Mouse (Mus musculus): ENCODE measurements around the gene Pkd2l1. TPM values are rescaled to one million over a fixed set of nuclear protein-coding genes. Genes with fewer than 3 reads are reported as not detected.

Gene Pkd2l1
- total RNA-seq (2014; rRNA removed) (0.84 and 1.1 TPM in 2 replicates), polyA plus RNA-seq (2015; fragmentation: Nextera tagmentation; extraction: Ambion mirVana) (0.33 and 0.69 TPM in 2 replicates)

DNA sequence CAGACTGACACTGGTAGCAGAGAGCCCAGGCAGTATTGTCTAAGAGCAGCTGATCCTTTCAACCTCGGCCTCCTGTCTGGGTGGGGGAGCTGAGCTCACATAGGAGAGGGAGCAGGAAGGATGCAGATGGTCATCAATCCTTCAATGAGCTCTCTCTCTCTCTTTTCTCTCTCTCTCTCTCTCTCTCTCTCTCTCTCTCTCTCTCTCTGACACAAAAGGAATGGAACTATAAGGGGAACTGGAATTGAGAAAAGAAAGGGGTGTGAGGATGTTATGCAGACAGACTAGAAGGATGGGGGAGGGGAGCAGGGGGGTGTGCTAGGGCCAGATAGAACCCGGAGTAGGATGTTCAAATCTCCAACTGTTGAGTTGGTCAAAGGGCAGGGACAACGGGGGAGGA lies at the start of gene Pkd2l1:
Pkd2l1 (minus strand) TSS at position 101 of the 400 bp plus-strand sequence.
- Histone ChIP-seq H3K4me2 (ENCODE audit: low read depth, low read length) (no peak within 1 kb of the TSS), H3K27ac (no peak within 1 kb of the TSS), H3K9ac (replicated peaks; ENCODE audit: low read length) (no peak within 1 kb of the TSS), H3K36me3 (ENCODE audit: insufficient read depth, low read length) (no peaks in the 10 kb centered on the region), H3K4me3 (ENCODE audit: low read length) (no peak within 1 kb of the TSS), H3K4me1 (ENCODE audit: insufficient read depth, low read length) (no peaks in the 10 kb centered on the region), H3K27me3 (ENCODE audit: insufficient read depth, low read length) (no peaks in the 10 kb centered on the region), H3K9me3 (ENCODE audit: low read length) (no peaks in the 10 kb centered on the region)
- no peak for DNase-seq (ENCODE audit: low spot score)
- no peak for ATAC-seq
- TF ChIP-seq CTCF (IDR thresholded peaks at IDR 0.05; ENCODE audit: low read depth): no peak
- 42% methylated on average over 3 of the region's 3 CpGs for WGBS

DNA sequence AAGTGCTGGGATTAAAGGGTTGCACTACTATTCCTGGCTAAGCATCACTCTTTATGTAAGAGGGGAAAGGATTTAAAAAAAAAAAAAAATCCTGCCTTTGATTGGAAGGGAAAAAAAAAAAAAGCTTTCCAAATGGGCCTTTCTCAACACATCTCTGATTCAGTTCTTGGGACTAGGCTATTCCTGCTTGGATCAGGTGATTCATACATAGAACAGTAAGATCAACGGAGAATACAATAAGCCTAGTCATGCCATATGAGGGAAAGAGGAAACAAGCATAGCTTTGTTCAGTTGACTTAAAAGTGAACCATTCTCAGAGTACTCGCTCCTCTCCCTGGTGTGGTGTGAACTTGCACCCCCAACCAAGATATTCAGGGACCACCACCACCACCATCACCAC lies 46.7 kb upstream of the Pkd2l1 start:
- WGBS: 77% methylated on average over 2 of the region's 2 CpGs
- DNase-seq (ENCODE audit: low spot score) (no peak), ATAC-seq (no peak)
- H3K27me3 ChIP-seq (ENCODE audit: insufficient read depth, low read length): no peaks in the 10 kb centered on the region
- no peaks in the 10 kb centered on the region for H3K9me3 ChIP-seq (ENCODE audit: low read length)
- H3K4me2 ChIP-seq (ENCODE audit: low read depth, low read length): no peak overlapping the region
- no peak overlapping the region for H3K27ac ChIP-seq
- no peak overlapping the region for H3K9ac ChIP-seq (replicated peaks; ENCODE audit: low read length)
- no peaks in the 10 kb centered on the region for H3K4me1 ChIP-seq (ENCODE audit: insufficient read depth, low read length)
- no peaks in the 10 kb centered on the region for H3K36me3 ChIP-seq (ENCODE audit: insufficient read depth, low read length)
- H3K4me3 ChIP-seq (ENCODE audit: low read length): no peak overlapping the region
- TF ChIP-seq CTCF (IDR thresholded peaks at IDR 0.05; ENCODE audit: low read depth): no peak

DNA sequence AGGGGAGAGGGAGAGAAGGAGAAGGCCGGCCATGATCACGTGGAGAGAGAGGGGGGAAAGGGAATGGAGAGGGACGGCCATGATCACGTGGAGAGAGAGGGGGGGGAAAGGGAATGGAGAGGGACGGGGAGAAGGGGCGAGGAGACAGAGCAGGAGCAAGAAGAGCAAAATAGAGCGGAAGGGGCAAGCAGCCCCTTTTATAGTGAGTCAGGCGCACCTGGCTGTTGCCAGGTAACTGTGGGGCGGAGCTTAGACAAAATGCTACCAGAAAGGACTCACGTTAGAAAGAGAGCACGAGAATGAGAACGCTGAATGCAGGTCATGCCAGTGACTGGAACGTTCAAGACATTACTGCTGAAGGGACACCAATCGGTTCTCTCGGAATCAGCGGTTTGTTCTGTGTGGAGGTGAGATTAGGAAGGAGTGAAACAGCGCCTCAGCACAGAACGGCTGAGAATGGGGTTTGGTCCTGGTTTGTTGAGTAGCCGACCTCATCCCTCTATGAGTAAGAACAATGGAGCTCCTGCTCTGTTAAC lies 45.3 kb upstream of the Pkd2l1 start:
- peak; percentile 42 for DNase-seq (ENCODE audit: low spot score)
- Histone ChIP-seq H3K4me3 (ENCODE audit: low read length) (peak overlapping the region; percentile 18), H3K4me1 (ENCODE audit: insufficient read depth, low read length) (no peaks in the 10 kb centered on the region), H3K36me3 (ENCODE audit: insufficient read depth, low read length) (no peaks in the 10 kb centered on the region), H3K4me2 (ENCODE audit: low read depth, low read length) (peak overlapping the region; percentile 47), H3K9ac (replicated peaks; ENCODE audit: low read length) (0 out of 2 replicates have a peak overlapping the region, but pooled peaks have one; percentile 21), H3K9me3 (ENCODE audit: low read length) (no peaks in the 10 kb centered on the region), H3K27ac (peak overlapping the region; percentile 56), H3K27me3 (ENCODE audit: insufficient read depth, low read length) (no peaks in the 10 kb centered on the region)
- no peak for TF ChIP-seq CTCF (IDR thresholded peaks at IDR 0.05; ENCODE audit: low read depth)
- ATAC-seq: peak; percentile 84
- 13% methylated on average over 18 of the region's 19 CpGs for WGBS

DNA sequence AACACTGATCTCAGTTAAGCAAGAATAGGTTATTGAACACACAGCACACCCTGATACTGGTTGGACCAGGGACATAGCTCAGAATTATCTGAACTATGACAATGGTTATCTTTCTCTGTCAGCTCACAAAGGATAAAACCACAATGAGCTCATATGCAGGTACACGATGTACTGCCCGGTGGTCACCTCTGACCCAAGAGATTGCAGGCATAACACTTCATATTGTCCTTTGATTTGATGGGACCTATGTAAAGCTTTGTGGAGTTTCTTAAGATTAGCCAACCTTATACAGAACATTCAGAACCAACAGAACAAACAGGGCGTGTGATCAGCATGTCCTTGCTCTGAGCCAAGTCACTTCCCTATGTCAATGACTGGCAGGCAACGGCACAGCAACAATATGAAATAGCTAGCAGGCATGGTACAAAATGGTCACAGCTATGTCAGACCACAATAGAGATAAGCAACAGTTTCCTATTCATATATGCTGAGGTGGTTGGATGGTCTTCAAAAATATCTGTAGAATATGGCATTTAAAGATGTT lies 39.4 kb upstream of the Pkd2l1 start:
- no peak for TF ChIP-seq CTCF (IDR thresholded peaks at IDR 0.05; ENCODE audit: low read depth)
- no peaks in the 10 kb centered on the region for H3K9me3 ChIP-seq (ENCODE audit: low read length)
- no peak for DNase-seq (ENCODE audit: low spot score)
- H3K27me3 ChIP-seq (ENCODE audit: insufficient read depth, low read length): no peaks in the 10 kb centered on the region
- no peak overlapping the region for H3K4me2 ChIP-seq (ENCODE audit: low read depth, low read length)
- no peak for ATAC-seq
- no peak overlapping the region for H3K4me3 ChIP-seq (ENCODE audit: low read length)
- no peak overlapping the region for H3K9ac ChIP-seq (replicated peaks; ENCODE audit: low read length)
- H3K27ac ChIP-seq: no peak overlapping the region
- no peaks in the 10 kb centered on the region for H3K4me1 ChIP-seq (ENCODE audit: insufficient read depth, low read length)
- 92% methylated on average over 4 of the region's 4 CpGs for WGBS
- H3K36me3 ChIP-seq (ENCODE audit: insufficient read depth, low read length): no peaks in the 10 kb centered on the region

DNA sequence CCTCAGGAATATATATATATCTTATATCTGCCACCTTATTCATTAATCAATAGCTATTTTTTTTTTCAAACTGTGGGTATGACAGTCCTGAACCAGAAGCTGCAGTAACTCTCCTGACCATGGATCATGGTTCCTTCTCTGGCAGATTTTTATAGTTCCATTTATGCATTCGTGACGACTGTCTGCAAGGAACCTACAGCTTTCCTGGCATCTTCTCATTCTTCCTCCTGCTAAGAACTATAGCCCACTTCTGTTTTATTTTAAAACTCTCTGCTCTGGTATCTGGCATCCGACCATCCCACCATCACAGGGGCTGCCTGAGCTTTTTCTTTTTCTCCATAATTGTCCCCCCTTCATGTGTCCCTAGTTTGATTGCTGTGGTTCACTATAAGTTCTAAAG lies 38.0 kb upstream of the Pkd2l1 start:
- Histone ChIP-seq H3K36me3 (ENCODE audit: insufficient read depth, low read length) (no peaks in the 10 kb centered on the region), H3K9me3 (ENCODE audit: low read length) (no peaks in the 10 kb centered on the region), H3K4me1 (ENCODE audit: insufficient read depth, low read length) (no peaks in the 10 kb centered on the region), H3K9ac (replicated peaks; ENCODE audit: low read length) (no peak overlapping the region), H3K4me3 (ENCODE audit: low read length) (no peak overlapping the region), H3K4me2 (ENCODE audit: low read depth, low read length) (no peak overlapping the region), H3K27me3 (ENCODE audit: insufficient read depth, low read length) (no peaks in the 10 kb centered on the region), H3K27ac (no peak overlapping the region)
- ATAC-seq: no peak
- no peak for TF ChIP-seq CTCF (IDR thresholded peaks at IDR 0.05; ENCODE audit: low read depth)
- 68% methylated on average over 3 of the region's 3 CpGs for WGBS
- no peak for DNase-seq (ENCODE audit: low spot score)

DNA sequence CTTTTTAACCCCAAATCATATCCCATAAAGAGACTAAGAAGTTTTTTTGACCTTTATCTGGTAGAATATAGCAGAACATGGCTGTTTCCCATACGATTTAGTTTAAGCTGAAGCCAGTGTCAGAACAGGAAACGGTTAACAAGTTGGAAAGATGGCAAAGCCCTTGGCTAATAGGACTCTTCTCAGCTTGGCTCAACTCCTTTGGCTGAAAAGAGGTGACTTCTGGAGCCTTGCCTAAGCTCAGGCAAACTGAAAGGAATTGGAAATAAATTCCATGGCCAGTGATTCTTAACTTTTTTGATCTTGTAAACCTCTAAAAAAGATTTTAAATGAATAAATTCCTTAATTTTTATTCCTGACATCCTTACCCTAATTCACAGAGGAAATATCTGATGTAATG lies 37.5 kb upstream of the Pkd2l1 start:
- ATAC-seq: no peak
- no peak overlapping the region for H3K4me2 ChIP-seq (ENCODE audit: low read depth, low read length)
- DNase-seq (ENCODE audit: low spot score): peak; percentile 44
- WGBS: 67% methylated on average over 2 of the region's 2 CpGs
- H3K27ac ChIP-seq: no peak overlapping the region
- H3K4me1 ChIP-seq (ENCODE audit: insufficient read depth, low read length): no peaks in the 10 kb centered on the region
- H3K4me3 ChIP-seq (ENCODE audit: low read length): no peak overlapping the region
- no peaks in the 10 kb centered on the region for H3K27me3 ChIP-seq (ENCODE audit: insufficient read depth, low read length)
- H3K9ac ChIP-seq (replicated peaks; ENCODE audit: low read length): no peak overlapping the region
- no peaks in the 10 kb centered on the region for H3K36me3 ChIP-seq (ENCODE audit: insufficient read depth, low read length)
- H3K9me3 ChIP-seq (ENCODE audit: low read length): no peaks in the 10 kb centered on the region
- TF ChIP-seq CTCF (IDR thresholded peaks at IDR 0.05; ENCODE audit: low read depth): no peak

DNA sequence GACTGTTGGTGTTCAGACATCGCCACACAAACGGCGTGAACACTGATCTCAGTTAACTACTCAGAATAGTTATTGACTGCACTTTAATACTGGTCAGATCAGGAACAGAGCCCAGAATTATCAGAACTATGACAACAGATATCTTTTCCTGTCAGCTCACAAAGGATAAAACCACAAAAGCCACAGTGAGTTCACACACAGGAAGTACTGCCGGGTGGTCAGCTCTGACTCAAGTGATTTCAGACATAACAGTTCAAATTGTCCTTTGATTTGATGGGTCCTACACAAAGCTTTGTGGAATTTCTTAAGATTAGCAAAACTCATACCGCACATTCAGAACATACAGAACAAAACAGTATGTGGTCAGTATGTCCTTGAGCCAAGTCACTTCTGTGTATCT lies 33.5 kb upstream of the Pkd2l1 start:
- no peak for TF ChIP-seq CTCF (IDR thresholded peaks at IDR 0.05; ENCODE audit: low read depth)

More for the DNA sequence above, 33.5 kb upstream of the Pkd2l1 start:
- ATAC-seq: no peak
- 93% methylated on average over 5 of the region's 5 CpGs for WGBS
- Histone ChIP-seq H3K4me3 (ENCODE audit: low read length) (no peak overlapping the region), H3K27me3 (ENCODE audit: insufficient read depth, low read length) (no peaks in the 10 kb centered on the region), H3K27ac (no peak overlapping the region), H3K36me3 (ENCODE audit: insufficient read depth, low read length) (no peaks in the 10 kb centered on the region), H3K9me3 (ENCODE audit: low read length) (no peaks in the 10 kb centered on the region), H3K4me2 (ENCODE audit: low read depth, low read length) (no peak overlapping the region), H3K9ac (replicated peaks; ENCODE audit: low read length) (no peak overlapping the region), H3K4me1 (ENCODE audit: insufficient read depth, low read length) (no peaks in the 10 kb centered on the region)
- no peak for DNase-seq (ENCODE audit: low spot score)

Data from hindbrain, postnatal 0 days (tissue).